Mouse (Mus musculus) CD4-positive, CD25-positive, alpha-beta regulatory T cell, adult 2 months (primary cell): Measurements from ENCODE around the gene Fam240a.

Experiments
- DNase-seq: peaks from one replicate; pipeline ENCODE4 v3.0.0-alpha.2; 2012; ENCODE audit warnings: low read depth, low spot score

Gene Fam240a

DNA sequence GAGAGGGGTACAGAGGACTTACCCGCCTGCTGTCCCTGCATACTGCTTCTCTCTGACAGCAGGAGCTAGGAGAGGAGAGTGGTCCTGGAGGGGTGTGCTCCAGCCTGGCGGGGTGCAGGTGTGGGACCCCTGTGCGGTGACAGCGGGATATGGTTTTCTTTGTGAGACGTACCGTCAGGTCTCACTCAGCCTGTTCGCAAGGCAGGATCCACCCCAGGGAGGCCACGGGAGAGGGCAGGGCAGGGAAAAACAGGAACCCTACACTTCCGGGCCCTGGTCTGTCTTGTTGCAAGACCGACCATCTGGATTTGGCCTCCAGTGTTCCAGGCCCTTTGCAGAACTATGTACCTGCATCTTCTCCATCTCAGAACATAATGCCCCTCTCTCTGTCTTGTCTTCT, 23.2 kb downstream of the Fam240a start:
- no peak for DNase-seq

DNA sequence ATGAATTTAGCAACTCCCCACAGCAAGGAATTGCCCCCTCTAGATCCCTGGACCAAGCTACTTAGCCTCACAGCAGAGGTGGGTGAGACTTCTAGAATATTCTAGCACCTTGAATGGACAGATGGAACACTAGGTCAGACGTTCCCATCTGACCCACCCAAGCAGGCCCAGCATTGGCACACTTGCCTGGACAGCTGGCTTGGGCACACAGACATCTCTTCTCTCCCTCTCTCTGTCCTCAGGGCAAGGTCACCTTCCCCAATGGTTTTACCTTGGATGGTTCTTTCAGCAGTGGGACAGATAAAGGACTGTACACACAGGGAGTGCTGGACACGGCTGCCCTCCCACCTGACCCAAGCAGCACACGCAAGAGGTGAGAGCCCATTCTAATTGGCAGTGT, 24.1 kb downstream of the Fam240a start:
- DNase-seq = no peak

DNA sequence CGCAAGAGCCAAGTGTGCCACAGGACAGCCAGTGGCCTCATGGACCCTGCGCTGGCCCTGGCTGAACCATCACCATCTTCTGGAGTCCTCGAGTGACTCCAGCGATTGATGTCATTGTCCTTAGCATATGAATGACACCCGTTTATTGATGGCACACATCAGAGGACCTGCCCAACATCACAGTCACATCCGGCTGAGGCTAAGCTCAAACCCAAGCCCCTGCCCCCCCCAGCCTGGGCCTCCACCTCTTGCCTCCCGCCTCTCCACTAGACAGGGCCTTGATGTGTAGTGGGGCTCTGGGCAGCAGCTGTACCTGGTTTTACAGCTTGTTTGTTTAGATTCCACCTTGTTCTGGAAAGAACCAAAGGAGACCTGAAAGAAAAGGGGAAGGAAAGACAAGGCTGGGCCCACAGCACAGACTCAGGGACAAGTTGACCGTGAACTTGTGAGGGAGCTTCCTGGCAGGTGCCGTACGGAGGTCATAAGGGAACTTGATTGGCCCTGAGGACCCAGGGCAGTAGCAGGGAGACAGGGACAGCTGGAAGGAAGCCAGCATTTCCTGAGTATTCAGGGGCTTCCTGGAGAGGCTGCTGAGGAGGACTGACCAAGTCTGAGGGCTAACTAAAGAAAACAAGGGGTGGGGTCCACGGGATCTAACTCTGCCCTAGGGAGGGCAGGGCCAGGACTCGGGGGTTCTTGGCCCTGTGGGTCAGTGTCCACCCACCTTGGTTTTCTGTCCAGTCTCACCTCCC, 25.4 kb downstream of the Fam240a start:
- peak; percentile 26 for DNase-seq

DNA sequence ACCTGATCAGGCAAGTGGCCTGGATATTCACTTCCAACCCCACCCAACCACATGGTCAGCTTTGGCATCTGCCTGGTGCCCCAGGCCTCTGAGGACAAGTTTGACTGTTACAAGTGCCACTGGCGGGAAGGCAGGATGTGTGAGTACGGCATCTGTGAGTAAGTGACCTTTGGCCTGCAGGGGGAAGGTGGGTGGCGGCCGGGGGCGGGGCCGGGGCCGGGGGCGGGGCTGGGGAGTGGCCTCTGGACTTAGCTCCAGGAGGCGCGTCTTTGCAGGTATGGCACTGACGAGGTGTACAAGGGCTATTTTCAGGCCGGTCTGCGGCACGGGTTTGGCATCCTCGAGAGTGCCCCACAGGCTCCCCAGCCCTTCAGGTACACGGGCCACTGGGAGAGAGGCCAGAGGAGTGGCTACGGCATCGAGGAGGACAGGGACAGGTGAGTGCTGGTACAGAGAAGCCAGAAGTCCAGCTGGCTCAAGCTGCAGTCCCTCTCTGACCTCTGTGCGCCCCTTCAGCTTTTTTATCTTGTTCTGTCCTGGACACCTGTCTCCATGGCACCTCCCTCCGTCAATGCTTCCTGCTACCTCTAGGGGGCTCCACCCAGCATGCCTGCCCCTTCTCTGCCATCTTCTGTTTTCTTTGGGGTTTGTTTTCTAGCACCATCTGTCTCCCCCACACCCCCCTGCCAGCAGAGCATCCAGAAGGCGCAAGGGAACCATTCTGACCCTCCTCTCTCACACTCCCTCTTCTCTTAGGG, 26.5 kb downstream of the Fam240a start:
- peak; percentile 39 for DNase-seq

DNA sequence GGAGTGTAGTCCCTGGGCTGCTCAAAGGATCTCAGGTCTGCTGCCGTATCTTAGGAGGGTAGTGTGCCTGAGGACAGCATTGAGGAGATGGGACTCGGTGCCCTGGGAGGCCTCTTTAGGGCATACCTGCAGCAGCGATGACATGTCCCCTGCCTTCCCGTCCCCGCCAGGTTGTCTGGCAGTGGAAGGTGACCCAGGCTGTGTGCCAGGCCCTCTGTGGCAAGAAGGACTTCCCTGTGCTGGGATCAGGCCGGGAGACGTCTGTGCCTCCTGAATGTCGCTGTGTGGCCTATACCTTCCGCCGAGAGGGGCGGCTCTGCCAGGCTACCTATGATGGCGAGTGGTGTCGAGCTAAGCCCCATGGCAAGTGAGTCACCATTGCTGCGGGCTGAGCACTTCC, 27.7 kb downstream of the Fam240a start:
- DNase-seq = no peak

DNA sequence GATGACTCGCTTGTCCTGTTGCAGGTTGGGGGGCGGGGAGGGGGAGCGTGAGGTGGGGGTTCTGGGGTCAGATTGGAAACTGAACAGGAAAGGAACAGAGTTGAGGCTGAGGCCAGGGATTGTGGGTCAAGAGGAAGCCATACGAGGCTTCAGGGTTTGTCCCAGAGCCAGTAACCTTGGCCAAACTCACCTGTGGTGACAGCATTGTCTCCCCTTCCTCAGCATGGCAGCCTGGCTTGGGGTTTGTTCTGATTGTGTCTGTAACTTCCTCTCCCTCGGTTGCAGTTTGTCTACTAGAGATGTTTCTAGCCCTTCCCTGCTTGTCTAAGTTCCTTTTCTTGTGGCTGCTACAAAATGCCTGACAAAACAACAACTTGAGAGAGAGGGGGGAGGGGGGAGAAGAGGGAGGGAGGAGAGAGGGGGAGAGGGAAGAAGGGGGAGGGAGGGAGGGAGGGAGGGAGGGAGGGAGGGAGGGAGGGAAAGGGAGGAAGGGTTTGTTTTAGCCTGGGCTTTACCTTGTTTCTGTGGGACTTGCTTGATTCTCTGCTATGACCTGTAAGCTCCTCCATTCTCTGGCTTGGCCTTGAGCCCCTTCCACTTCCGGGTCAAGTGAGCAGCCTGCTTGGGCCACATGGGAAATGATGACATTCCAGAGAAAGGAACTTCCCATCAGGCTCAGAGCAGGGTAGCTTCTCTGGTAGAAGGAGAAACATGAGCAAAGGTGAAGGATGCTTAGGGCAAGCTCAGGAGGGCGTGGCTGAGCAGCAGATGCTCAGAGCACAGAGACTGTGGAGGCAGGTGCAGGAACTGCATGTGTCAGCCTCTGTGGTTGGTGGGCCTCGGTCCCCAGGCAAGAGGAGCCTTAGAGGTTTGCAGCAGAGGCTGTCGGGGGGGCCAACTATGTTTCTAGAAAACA, 29.0 kb downstream of the Fam240a start:
- DNase-seq = peak; percentile 41

DNA sequence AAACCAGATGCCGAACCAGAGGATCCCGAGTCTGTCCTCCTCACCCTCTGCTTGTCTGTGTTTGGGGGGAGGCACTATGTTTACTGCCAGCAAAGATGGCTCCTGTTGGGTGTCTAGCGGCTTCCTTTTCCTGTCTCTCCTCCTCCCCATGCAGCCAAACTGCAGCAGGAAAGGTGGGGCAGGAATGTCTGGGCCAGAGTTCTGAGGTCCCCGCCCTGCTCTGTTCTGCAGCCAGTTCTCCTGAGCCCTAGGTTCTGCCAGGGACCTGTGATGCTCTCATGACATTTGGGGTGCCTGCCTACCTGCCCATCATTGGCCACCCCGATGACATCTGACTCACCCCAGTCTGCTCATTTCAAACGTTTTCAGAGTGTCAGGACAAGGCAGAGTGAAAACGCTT, 34.7 kb downstream of the Fam240a start:
- DNase-seq = peak; percentile 22

DNA sequence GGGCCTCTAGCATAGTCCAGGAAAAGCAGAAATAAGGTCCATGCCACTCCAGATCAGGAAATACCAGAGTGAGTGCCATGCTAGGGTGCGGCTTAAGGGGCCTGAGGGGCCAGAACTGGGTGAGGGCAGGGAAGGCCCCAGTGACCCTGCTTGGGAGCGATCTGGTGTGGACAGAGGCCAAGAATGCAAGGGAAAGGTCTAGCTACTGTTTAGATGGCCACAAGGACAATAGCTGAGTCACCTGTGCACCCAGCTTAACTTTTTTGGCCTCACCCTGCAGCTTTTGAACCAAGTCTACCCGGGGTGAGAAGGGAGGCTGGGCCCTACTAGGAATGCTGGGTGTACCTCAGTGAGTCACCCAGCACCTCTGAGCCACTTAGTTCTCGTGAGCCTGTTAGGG, 35.9 kb downstream of the Fam240a start:
- DNase-seq = no peak

DNA sequence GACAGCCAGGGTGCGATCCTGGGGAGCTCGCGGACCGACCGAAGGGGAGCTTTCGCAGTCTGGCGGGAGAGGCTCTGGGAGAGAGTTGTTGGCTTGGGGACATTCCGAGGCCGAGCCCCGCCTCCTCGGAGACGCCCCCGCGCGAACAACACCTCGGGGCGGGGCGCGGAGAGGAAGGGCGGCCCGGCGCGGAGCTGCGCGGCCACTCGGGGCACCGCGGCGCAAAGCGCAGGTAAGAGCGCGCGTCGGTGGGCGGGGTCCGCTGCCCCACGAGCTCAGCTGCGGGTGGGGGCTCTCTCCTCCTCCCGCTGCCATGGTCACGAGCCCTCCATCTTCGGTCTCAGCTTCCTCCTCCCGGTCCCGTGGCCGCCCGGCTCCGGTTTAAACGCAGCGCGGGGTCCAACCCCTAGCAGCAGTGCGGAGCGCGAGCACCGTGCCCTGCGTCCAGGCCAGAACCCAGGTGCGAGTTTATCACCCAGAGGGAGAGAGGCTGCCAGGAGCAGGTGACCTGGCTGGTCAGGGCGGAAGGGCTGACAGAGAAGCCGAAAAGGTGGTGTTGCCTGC, 36.6 kb downstream of the Fam240a start, which contains the start of gene Tmie:
Gene Tmie (minus strand): TSS at position 116 of the 564 bp plus-strand sequence.
- peak; percentile 90 for DNase-seq

DNA sequence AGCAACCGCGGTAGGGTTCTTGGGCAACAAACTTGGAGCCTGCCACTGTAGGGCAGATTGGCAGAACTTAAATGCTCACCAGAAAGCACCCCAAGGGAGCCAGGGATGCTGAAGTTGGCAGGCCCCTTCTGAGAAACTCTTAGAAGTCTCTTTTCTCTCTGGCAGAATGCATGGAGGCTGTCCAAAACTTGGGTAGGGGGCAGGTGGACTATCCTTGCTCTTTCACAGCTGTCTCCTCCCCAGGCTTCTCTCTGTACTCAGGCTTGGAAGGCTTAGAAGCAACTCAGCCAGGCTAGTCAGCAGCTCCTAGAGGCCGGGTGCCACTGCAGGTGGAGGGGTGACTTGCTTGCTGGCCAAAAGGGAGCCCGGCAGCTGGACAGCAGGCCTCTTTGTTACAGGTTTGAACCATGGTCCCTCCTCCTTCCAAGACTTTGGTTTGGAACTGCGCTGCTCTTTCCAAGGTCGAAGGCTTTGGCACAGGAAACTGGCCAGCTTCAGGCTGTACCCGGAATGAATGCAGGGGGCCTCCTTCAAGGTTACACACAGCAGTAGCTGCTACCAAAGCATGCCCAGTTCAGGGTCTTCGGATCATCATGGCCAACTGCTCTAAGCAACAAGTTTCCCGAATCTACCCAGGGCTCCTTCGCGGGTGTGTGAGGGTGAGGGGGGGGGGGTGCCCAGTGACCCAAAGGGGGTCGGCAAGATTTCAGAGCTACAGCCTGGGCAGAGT, 37.3 kb downstream of the Fam240a start, which contains the start of gene Als2cl:
Gene Als2cl (plus strand): TSS at position 680 of the 730 bp plus-strand sequence.
- DNase-seq = no peak

DNA sequence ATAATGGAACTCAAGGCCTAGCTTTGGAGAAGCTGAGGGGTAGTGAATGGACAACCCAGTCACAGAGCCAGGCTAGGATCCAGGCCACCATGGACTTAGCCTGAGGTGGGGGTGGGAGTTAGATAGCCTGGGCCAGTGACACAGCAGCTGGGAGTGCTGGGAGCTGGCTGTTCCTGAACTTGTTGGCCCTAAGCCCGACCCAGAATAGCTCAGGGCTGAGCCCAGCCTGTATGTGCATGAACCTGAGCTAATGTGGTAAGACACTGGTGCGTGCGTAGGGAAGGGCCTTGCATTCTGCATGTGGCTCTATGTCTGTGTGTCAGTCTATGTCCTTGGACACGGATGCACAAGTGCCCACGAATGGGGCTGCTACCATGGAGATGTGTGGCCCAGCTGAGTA, 38.8 kb downstream of the Fam240a start:
- DNase-seq = no peak

DNA sequence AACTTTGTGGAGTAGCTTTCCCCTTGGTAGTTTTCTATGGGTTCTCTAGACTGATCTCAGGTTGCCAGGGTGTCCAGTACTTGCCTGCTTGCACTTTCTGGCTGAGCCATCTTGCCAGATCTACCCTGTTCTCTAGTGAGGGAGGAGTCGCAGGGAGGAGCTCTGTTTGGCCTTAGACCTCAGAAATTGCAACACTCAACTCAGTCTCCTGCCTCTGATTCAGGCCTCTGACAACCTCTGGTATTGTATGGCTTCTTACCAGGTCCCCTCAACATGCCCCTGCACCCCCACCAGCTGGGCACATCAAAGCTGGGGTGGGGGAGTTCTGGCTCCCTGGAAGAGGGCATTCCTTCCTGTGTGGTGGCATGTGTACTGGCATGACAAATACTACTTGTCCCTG, 39.3 kb downstream of the Fam240a start:
- no peak for DNase-seq

DNA sequence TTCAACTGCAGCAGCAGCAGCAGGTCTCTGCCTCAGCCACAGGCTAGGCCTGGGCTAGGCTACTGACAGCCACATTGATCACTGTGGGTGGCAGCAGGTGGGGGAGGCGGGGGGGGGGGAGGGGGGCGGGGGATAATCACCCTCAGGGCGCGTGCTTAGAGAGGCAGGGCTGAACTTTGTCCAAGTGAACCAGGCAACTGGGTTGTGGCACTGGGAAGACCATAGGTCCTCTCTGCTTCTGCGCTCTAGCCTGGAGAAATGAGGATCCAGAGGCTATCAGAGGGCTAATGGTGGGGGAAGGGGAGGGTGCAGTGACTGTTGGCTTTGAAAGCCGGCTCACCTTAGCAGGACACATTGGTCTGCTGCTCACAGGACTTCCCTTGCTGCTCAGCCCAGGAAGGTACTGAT, 41.4 kb downstream of the Fam240a start:
- DNase-seq = no peak

DNA sequence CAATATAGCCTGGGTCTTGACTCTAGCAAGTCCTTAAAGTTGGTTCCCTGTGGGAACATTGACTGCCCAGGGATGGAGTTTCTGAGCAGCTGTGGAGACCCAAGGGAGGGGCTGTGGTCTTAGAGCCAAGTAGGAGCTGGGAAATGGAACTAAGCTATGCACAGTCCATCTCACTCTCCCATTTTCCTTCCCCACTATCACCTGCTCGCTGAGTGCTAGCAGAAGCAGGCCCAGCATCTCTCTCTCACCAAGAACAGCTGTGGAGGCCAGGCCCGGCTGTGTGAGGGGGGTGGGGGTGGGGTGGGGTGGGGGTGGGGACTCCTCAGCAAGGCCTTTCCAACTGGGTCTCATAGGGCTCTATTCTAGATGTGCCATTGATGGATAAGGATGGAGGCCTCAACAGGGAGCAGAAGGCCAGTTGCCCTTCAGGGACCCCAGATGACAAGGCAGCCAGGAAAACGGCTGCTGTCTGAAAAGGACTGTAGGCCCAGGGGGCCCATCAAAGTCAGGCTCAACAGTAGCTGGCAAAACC, 41.9 kb downstream of the Fam240a start:
- no peak for DNase-seq

DNA sequence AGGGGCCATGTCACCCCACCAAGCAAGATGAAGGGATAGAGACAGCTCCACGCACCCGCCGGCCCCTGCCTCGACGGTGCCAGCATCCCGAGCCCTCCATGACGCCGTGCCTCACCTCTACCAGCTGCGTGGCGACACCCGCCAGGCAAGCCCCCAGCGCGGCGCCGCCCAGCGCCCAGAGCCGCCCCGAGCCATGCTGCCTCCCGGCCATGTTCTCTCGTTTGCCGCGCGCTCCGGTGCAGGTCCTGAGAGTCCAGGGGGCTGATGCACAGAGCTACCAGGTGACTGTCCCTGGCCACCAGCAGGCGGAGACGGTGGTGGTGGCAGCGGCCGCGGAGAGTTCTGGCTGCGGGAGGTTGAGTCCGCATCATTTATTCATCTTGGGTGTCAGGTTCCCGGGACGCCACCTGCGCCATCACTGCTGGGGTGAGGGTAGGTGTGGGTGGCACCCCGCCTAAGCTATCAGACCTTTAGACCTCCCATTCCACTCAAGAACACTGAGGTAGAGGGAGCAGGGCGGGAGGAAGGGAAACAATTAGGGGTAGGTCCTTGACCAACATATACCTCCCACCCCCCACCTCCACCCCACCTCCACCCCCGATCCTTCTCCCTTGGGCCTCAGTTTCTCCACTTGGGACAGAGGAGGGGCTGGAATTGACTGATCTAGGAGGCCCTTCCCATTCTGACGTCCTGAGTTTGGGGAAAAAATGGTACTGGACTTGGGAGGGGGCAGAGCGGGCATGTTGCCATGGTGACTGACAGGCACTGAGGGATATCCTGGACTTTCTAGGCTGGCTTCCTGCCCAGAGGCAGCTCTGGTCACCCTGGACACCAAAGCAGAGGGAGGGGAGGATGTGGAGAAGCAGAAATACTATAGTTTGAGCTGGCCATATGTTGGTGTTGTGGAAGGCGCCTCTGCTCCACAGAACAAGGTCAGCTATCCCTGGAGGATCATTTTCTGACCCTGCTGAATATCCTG, 42.7 kb downstream of the Fam240a start:
- peak; percentile 35 for DNase-seq

DNA sequence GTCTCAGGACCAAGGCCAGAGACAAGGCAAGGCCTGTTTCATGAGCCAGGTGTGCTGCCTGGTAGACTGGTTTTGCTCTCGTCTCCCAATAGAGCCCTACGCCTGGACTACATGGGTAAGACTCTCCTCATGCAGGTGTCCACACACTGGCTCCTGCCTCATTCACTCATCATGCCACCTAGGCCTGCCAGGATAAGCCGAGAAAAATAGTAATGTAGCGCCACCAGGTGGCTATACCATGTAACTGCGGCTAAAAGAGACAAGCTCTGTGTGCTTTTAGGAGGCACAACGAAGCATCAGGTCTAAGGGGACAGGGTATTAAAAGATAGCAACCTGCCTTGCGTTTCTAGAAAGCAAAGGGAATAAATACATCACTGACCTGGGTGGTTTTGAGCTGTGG, 45.6 kb downstream of the Fam240a start:
- peak; percentile 79 for DNase-seq
